Mouse (Mus musculus) embryonic facial prominence, embryonic 14.5 days (tissue): ENCODE measurements around the gene 4930556J24Rik. TPM values are rescaled to one million over a fixed set of nuclear protein-coding genes. Genes with fewer than 3 reads are reported as not detected.
"Not testable (repeated sequence)": the region's sequence is repeated elsewhere in the genome, so short reads cannot be mapped to it uniquely, and the experiment has no call there.

ENCODE experiments used
- ATAC-seq: fragments of 200-750 bp; cut with Nextera tagmentation; 2 replicates; pipeline ENCODE4 v1.8.0; 2017; ENCODE audit warnings: low read depth, moderate number of reproducible peaks, moderate TSS enrichment
- DNase-seq: peaks from one replicate; pipeline ENCODE4 v3.0.0-alpha.2; 2015; ENCODE audit warnings: low spot score
- H3K27ac ChIP-seq: fragments of 300-500 bp; sonication (generic); replicated peaks from 2 replicates; pipeline ENCODE4 v1.5.1; 2014; ENCODE audit warnings: low read depth, mild to moderate bottlenecking, low read length, moderate library complexity
- H3K27me3 ChIP-seq: fragments of 300-500 bp; sonication (generic); replicated peaks from 2 replicates; pipeline ENCODE4 v1.6.1; 2014; ENCODE audit warnings: low read length; ENCODE audit not compliant: control insufficient read depth, insufficient read depth
- H3K36me3 ChIP-seq: fragments of 300-500 bp; sonication (generic); 2 replicates; pipeline ENCODE4 v1.6.1; 2014; ENCODE audit warnings: low read length, mixed read lengths; ENCODE audit not compliant: control insufficient read depth, insufficient read depth
- H3K4me1 ChIP-seq: fragments of 300-500 bp; sonication (generic); 2 replicates; pipeline ENCODE4 v1.6.1; 2014; ENCODE audit warnings: antibody characterized with exemption, low read length; ENCODE audit not compliant: control insufficient read depth, insufficient read depth
- H3K4me2 ChIP-seq: fragments of 300-500 bp; sonication (generic); 2 replicates; pipeline ENCODE4 v1.6.1; 2014; ENCODE audit warnings: low read depth, mild to moderate bottlenecking, low read length, moderate library complexity, mixed read lengths
- H3K4me3 ChIP-seq: fragments of 300-500 bp; sonication (generic); 2 replicates; pipeline ENCODE4 v1.5.1; 2014; ENCODE audit warnings: low read depth, mild to moderate bottlenecking, low read length
- H3K9ac ChIP-seq: fragments of 300-500 bp; sonication (generic); 2 replicates; pipeline ENCODE4 v1.6.1; 2014; ENCODE audit warnings: low read depth, mild to moderate bottlenecking, low read length, moderate library complexity, mixed read lengths
- H3K9me3 ChIP-seq: fragments of 300-500 bp; sonication (generic); 2 replicates; pipeline ENCODE4 v1.6.1; 2016; ENCODE audit warnings: low read length; ENCODE audit not compliant: control insufficient read depth
- WGBS: fragments of 180-500 bp; shearing (Covaris S2); extraction: QIAGEN DNeasy Blood & Tissue Kit; methylation state at CpG from one replicate; pipeline ENCODE4 v1.1.7; 2014; 5-methylcytosine and 5-hydroxymethylcytosine counted together
- polyA plus RNA-seq: library from polyadenylated mRNA; unstranded; fragments of >200 nt; fragmentation: Nextera tagmentation; extraction: Ambion mirVana; gene quantifications from 2 replicates; pipeline ENCODE4 v1.2.1, GENCODE M21; 2014

Gene 4930556J24Rik
- polyA plus RNA-seq, result not detected in 2 replicates

- Histone ChIP-seq H3K9me3 (no peaks in the 10 kb centered on the region), H3K27ac (no peak within 1 kb of the TSS), H3K4me1 (no peaks in the 10 kb centered on the region), H3K27me3 (no peaks in the 10 kb centered on the region), H3K9ac (no peak within 1 kb of the TSS), H3K4me2 (no peak within 1 kb of the TSS), H3K36me3 (peaks cover 86% of the 10 kb centered on the region), H3K4me3 (no peak within 1 kb of the TSS)
- 100% methylated on average over 6 of the region's 6 CpGs for WGBS
- DNase-seq (no peak), ATAC-seq (no peak)
Measured at GRCm38 (mm10) chr11:3976678-3977077, at the start of gene 4930556J24Rik. TSS of gene 4930556J24Rik (minus strand) at chr11:3976778.

GRCm38 (mm10) chr11:4023321-4023720 lies 46.7 kb upstream of the 4930556J24Rik start:
- ATAC-seq (no peak), DNase-seq (no peak)
- 66% methylated on average over 2 of the region's 2 CpGs for WGBS
- no peak overlapping the region for H3K9ac ChIP-seq
- no peak overlapping the region for H3K4me3 ChIP-seq
- no peaks in the 10 kb centered on the region for H3K36me3 ChIP-seq
- no peaks in the 10 kb centered on the region for H3K27me3 ChIP-seq
- no peak overlapping the region for H3K27ac ChIP-seq
- H3K4me2 ChIP-seq, result no peak overlapping the region
- H3K4me1 ChIP-seq, result no peaks in the 10 kb centered on the region
- H3K9me3 ChIP-seq, result no peaks in the 10 kb centered on the region

- H3K27me3 ChIP-seq, H3K36me3 ChIP-seq, H3K4me3 ChIP-seq, H3K4me2 ChIP-seq, H3K27ac ChIP-seq, H3K4me1 ChIP-seq, ATAC-seq, H3K9ac ChIP-seq, H3K9me3 ChIP-seq, DNase-seq: not testable (repeated sequence)
- WGBS, result 91% methylated on average over 13 of the region's 13 CpGs
Measured at GRCm38 (mm10) chr11:4022111-4022510, 45.5 kb upstream of the 4930556J24Rik start.

- not testable (repeated sequence) for H3K36me3 ChIP-seq, H3K27ac ChIP-seq, DNase-seq, H3K4me2 ChIP-seq, H3K27me3 ChIP-seq, H3K9ac ChIP-seq, H3K4me1 ChIP-seq, H3K9me3 ChIP-seq, ATAC-seq, H3K4me3 ChIP-seq
- 84% methylated on average over 14 of the region's 14 CpGs for WGBS
Measured at GRCm38 (mm10) chr11:4015796-4016195, 39.2 kb upstream of the 4930556J24Rik start.

GRCm38 (mm10) chr11:4012616-4013015 lies 36.0 kb upstream of the 4930556J24Rik start:
- H3K9me3 ChIP-seq, result peaks cover 8% of the 10 kb centered on the region; the same call in 1 of the 2 replicates
- DNase-seq (no peak), ATAC-seq (no peak)
- H3K36me3 ChIP-seq, result no peaks in the 10 kb centered on the region
- H3K9ac ChIP-seq, result no peak overlapping the region
- 58% methylated on average over 1 of the region's 1 CpGs for WGBS
- no peak overlapping the region for H3K4me2 ChIP-seq
- H3K4me1 ChIP-seq, result no peaks in the 10 kb centered on the region
- H3K27ac ChIP-seq, result no peak overlapping the region
- H3K27me3 ChIP-seq, result no peaks in the 10 kb centered on the region
- H3K4me3 ChIP-seq, result no peak overlapping the region

GRCm38 (mm10) chr11:4006462-4006861 lies 29.9 kb upstream of the 4930556J24Rik start:
- Histone ChIP-seq H3K9ac (no peak overlapping the region), H3K4me1 (no peaks in the 10 kb centered on the region), H3K27me3 (no peaks in the 10 kb centered on the region), H3K27ac (no peak overlapping the region), H3K4me2 (no peak overlapping the region), H3K36me3 (no peaks in the 10 kb centered on the region), H3K4me3 (no peak overlapping the region), H3K9me3 (no peaks in the 10 kb centered on the region)
- ATAC-seq (no peak), DNase-seq (no peak)
- WGBS, result 77% methylated on average over 3 of the region's 3 CpGs

- Histone ChIP-seq H3K9ac (no peak overlapping the region), H3K27me3 (no peaks in the 10 kb centered on the region), H3K36me3 (no peaks in the 10 kb centered on the region), H3K9me3 (no peaks in the 10 kb centered on the region), H3K4me2 (no peak overlapping the region), H3K4me1 (no peaks in the 10 kb centered on the region), H3K27ac (no peak overlapping the region), H3K4me3 (no peak overlapping the region)
- ATAC-seq, result no peak
- DNase-seq, result no peak
- WGBS, result 62% methylated on average over 5 of the region's 5 CpGs
Measured at GRCm38 (mm10) chr11:4005220-4005805, 28.7 kb upstream of the 4930556J24Rik start.

GRCm38 (mm10) chr11:4001603-4002002 lies 25.0 kb upstream of the 4930556J24Rik start:
- peak; percentile 55 for DNase-seq
- 9% methylated on average over 5 of the region's 5 CpGs for WGBS
- H3K27ac ChIP-seq, result no peak overlapping the region
- H3K4me3 ChIP-seq, result no peak overlapping the region
- peaks cover 11% of the 10 kb centered on the region; the same call in 1 of the 2 replicates for H3K4me1 ChIP-seq
- no peaks in the 10 kb centered on the region for H3K36me3 ChIP-seq
- ATAC-seq, result no peak
- H3K9ac ChIP-seq, result no peak overlapping the region
- H3K27me3 ChIP-seq, result peaks cover 35% of the 10 kb centered on the region
- no peaks in the 10 kb centered on the region for H3K9me3 ChIP-seq
- no peak overlapping the region for H3K4me2 ChIP-seq

GRCm38 (mm10) chr11:3999547-3999946 lies 23.0 kb upstream of the 4930556J24Rik start:
- Histone ChIP-seq H3K4me2 (no peak overlapping the region), H3K9ac (no peak overlapping the region), H3K27me3 (peaks cover 36% of the 10 kb centered on the region), H3K4me3 (no peak overlapping the region), H3K9me3 (no peaks in the 10 kb centered on the region), H3K27ac (no peak overlapping the region), H3K4me1 (peaks cover 11% of the 10 kb centered on the region; the same call in 1 of the 2 replicates), H3K36me3 (no peaks in the 10 kb centered on the region)
- ATAC-seq (no peak), DNase-seq (no peak)
- 45% methylated on average over 5 of the region's 5 CpGs for WGBS
